Mouse (Mus musculus): ENCODE measurements around the gene Arhgap23. TPM values are rescaled to one million over a fixed set of nuclear protein-coding genes. Genes with fewer than 3 reads are reported as not detected.
A peak's percentile ranks its signal among the peaks of the same experiment; 100 is the strongest.

Arhgap23 gene
- polyA plus RNA-seq, 1 experiment = 68.6 TPM

- no peak for TF ChIP-seq GATA1 (IDR thresholded peaks at IDR 0.05; ENCODE audit: low read length)
Observed at GRCm38 (mm10) chr11:97440441-97440881, 25.1 kb downstream of the Arhgap23 start.

DNA sequence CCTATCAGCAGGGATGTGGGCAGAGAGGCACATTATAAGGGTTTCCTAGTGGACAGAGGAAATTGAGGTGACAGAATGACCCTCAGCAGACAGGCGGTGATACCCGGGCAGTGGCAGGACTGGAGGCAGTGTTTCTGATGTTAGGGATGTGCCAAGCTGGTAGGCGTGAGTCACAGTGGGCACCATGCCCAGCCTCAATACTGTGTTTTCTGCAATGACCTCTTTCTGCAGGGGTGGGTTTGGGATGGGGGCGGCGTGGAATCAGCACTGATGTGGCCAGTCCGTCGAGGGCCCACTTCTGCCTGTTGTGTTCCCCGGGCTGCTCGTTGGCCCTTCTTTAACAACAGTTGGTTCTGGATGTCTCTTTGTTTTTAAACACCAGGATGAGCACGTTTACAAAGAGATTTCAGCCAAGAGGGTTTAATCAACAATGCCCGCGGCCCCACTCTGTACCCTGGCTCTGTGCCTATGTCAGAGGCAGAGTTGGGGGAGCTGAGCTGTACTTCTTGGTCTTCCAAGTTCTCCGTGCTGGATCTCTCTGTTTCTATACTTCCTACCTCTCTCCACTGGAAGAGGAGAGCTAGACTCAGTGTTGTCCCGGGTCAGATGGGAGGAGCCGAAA lies 25.8 kb downstream of the Arhgap23 start:
- TF ChIP-seq GATA1 (IDR thresholded peaks at IDR 0.05; ENCODE audit: low read length) = no peak

DNA sequence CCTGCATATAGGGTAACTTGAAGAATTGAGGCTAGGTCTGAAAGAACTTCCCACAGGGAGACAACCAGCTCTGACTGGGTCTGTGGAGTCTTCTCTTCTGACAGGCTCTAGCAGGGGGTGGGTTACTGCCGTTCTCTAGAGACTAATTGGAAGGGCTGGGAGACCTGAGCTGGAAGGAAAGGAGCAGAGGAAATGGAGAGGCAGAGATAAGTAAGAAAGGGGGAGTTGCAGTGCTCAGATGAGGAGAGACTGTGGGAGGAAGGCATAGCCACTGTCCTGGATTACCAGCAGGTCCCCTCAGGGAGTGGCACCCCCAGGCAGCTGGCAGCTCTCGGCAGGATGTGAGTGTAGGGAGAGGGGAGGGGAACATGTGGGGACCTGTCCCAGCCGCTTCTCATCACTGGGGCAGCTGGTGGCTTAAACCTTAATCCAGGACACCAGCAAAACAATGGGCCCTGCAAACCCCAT lies 26.4 kb downstream of the Arhgap23 start:
- no peak for TF ChIP-seq GATA1 (IDR thresholded peaks at IDR 0.05; ENCODE audit: low read length)

- TF ChIP-seq GATA1 (IDR thresholded peaks at IDR 0.05; ENCODE audit: low read length) = peak; percentile 73
Observed at GRCm38 (mm10) chr11:97442891-97443675, 27.8 kb downstream of the Arhgap23 start.

DNA sequence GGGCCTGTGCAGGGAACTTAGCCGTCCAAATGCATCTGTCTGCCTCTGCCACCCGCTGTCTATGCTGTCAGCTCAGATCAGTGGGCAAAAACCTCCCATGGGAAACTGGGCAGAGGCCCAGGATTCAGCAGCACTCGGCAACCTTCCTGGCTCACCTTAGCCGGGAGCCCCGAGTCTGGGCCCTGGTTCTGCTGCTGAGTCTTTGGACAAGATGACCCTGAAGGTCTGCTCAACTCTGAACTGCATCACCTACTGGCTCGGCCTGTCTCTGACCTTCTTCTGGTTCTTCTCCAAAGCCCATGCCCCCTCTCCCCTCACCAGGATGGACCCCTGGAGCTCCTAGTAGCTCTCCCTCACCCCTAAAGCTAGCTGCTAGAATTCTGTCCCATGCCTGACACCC lies 30.3 kb downstream of the Arhgap23 start:
- TF ChIP-seq GATA1 (IDR thresholded peaks at IDR 0.05; ENCODE audit: low read length) = no peak

DNA sequence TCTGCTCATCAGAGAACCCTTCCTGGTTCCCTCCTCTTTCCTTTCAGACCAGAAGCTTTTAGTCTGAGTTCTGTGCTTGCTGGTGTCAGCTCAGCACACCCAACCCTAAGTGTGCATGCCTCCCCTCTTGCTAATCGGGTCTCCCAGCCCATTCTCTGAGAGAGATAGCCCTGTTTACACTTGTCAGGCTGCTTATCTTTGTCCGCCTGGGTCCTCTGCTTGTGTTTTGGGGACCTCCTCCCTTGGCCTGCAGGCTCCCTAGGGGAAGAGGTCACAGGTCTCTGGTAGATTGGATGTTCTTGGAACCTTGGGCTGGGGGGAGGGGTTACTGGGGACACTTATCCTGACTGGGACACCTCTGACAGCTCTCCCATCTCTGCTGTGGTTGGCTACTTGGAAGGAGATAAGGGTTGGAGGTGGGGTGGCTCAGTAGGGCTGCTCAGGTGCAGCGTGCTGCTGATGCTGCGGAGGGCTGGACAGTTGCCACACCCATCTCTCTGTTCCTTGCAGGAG lies 30.7 kb downstream of the Arhgap23 start:
- TF ChIP-seq GATA1 (IDR thresholded peaks at IDR 0.05; ENCODE audit: low read length) = peak; percentile 90

GRCm38 (mm10) chr11:97447979-97448378 lies 32.6 kb downstream of the Arhgap23 start:
- TF ChIP-seq GATA1 (IDR thresholded peaks at IDR 0.05; ENCODE audit: low read length) = no peak

DNA sequence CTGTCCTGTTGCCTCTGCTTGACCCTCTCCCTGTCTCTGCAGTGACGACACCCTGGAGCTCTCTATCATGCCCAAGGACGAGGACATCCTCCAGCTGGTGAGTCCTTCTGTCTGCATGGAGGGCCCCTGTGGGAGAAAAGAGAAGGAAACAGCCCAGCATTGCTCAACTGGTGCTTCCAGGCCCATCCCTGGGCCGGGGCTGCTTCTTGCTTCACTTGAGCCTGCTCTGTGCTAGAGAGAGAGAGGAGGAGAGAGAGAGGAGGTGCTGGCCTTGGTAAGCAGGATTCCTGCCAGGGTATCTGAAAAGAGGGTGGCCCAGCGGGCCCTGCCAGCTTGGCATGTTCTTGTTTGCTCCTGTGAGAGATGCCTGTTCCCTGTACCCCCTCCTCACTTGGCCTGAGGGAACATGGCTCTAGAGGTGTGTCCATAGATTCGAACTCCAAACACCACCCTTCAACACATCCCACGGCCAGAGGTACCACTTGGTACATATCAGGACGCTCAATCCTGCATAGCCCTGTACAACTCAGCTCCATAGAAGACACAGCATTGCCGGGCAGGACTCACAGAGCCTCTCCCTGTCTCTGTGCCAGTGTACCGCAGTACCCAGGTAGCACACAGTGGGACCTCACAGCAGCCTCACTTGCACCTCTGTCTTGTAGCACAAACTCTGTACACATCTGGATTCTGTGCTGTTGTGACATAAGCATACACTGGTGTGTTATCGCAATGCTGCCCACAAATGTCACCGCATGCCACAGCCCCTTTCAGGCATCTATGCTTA lies 33.5 kb downstream of the Arhgap23 start:
- no peak for TF ChIP-seq GATA1 (IDR thresholded peaks at IDR 0.05; ENCODE audit: low read length)

GRCm38 (mm10) chr11:97449601-97450293 lies 34.4 kb downstream of the Arhgap23 start:
- no peak for TF ChIP-seq GATA1 (IDR thresholded peaks at IDR 0.05; ENCODE audit: low read length)

DNA sequence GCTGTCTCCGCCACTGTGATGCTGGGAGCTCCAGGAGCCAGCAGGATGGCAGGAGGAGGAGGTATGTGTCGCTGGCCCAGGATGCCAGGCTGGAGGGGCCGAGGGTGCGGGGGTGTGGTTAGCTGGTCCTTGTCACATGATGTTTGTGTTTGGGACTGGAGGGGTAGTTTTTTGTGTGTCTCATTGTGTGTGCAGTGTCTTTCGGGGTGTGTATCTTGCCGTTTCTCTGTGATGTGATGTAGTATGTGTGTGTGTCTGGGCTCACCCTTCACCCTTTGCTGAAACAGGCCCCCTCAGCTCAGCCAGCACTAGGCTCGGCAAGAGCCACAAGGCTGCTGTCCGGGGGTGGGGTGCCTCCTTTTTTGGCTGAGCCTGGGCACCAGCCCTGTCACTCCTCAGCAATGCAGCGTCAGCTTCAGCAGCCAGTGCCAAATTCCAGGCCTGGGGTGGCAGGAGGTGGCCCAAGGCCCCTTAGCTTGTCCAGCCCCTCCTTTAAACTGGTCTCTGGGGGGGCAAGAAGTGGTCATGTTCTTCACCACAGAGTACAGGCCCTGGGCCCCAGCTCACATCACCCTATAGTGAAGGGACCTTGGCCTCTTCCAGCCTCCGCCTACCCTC lies 35.1 kb downstream of the Arhgap23 start:
- TF ChIP-seq GATA1 (IDR thresholded peaks at IDR 0.05; ENCODE audit: low read length) = no peak

- no peak for TF ChIP-seq GATA1 (IDR thresholded peaks at IDR 0.05; ENCODE audit: low read length)
Observed at GRCm38 (mm10) chr11:97451625-97452024, 36.3 kb downstream of the Arhgap23 start.

DNA sequence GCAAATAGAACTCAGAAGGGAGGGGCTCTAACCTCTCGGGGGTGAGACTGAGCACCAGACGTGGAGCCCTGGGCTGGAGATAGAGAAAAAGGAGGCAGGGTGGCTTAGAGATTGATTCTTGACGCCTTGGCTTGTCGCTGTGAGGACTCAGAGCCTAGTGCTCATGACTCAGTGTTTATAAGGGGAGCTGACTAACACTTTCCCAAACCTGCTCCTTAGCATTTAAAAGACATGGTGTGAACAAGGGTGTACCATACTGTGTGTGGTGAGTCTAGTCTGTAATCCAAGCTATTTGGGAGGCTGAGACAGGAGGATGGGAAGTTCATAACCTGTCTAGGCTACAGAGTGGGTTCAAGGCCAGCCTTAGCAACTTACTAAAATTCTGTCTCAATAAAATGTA lies 41.8 kb downstream of the Arhgap23 start:
- no peak for TF ChIP-seq GATA1 (IDR thresholded peaks at IDR 0.05; ENCODE audit: low read length)

DNA sequence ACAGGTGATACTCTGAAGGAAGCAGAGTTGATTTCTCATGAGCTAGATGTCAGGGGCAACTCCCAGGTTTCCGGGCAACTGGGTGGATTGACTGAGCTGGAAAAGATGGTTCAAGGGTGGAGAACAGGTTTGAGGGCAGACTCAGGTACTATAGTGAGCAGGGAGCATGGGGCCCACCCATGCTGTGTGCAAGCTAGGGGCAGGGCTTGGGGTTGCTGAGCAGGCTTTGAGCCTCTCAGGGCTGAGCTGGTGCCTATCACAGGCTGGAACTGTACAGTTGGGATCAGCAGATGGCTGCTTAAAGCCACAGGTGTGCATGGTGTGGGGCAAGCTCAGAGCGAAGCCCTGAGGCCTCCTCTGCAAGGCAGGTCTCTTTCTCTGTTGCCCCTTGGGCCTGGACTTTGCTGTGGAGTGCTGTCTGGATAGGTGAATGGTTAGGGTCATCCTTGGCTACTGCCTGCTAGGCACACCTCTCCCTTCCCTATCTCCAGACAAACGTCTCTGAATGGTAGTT lies 46.0 kb downstream of the Arhgap23 start:
- TF ChIP-seq GATA1 (IDR thresholded peaks at IDR 0.05; ENCODE audit: low read length) = no peak

DNA sequence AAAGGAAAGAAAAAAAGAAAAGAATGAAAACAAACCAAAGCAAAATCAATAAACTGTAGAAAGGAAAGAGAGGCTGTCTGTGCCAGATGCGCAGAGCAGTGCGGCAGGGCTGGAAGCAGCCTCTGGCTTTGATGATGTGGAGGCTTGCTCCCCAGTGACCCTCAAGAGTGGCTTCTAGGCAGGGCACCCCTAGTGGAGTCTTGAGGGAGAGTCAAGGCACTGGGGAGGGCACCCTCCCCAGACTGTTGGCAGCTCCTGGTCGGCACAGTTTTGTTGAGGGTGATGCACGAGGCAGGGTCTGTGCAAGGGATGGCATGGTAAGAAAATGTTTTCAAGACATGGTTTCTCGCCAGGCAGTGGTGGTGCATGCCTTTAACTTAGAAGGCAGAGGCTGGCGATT lies 47.2 kb downstream of the Arhgap23 start:
- TF ChIP-seq GATA1 (IDR thresholded peaks at IDR 0.05; ENCODE audit: low read length) = no peak

DNA sequence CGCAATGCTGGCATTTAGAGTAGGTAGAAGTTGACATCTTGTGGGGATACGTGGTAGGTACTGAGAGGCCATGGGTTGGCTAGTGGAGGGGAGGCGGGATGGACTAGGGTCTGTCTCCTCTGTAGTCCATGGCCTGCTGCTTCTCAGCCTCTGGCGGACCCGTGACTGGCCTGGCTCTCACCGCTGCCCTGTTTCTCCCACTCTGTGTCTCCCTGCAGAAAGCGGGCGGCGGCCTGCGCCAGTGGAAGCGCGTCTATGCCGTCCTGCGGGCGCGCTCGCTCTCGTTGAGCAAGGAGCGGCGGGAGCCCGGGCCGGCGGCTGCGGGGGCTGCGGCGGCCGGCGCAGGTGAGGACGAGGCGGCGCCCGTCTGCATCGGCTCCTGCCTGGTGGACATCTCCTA lies 47.8 kb downstream of the Arhgap23 start:
- TF ChIP-seq GATA1 (IDR thresholded peaks at IDR 0.05; ENCODE audit: low read length) = no peak

Measured in G1E-ER4 (cell line).